Comparison of ENCODE assay signal across 8 mouse cellular contexts in genomic region chr19:6260428-6260827, GRCm38 (mm10). TPM values are rescaled to one million over a fixed set of nuclear protein-coding genes. Genes with fewer than 3 reads are reported as not detected.
DNase-seq lines count a peak whose midpoint lies in the region; ATAC-seq and TF ChIP-seq lines count a peak whose summit lies in the region.

No protein-coding gene starts in this region.

- TF ChIP-seq CTCF in heart, adult 2 months (IDR thresholded peaks at IDR 0.05), result peak; percentile 59
- peak; percentile 54; the same call in 1 of the 2 replicates for TF ChIP-seq CTCF in thymus, adult 2 months (IDR thresholded peaks at IDR 0.05; ENCODE audit: borderline replicate concordance, control insufficient read depth, extremely low read depth, insufficient read depth, low read length, poor library complexity)

- H3K4me2 ChIP-seq in neural tube, embryonic 15.5 days, result no peak overlapping the region

- H3K4me1 ChIP-seq in heart, adult 2 months (ENCODE audit: control insufficient read depth, insufficient read depth, low read length), result no peaks in the 10 kb centered on the region
- no peaks in the 10 kb centered on the region for H3K4me1 ChIP-seq in thymus, adult 2 months (replicated peaks; ENCODE audit: control insufficient read depth, insufficient read depth, low read length)
- H3K4me1 ChIP-seq in limb, embryonic 10.5 days, result peaks cover 13% of the 10 kb centered on the region; the same call in 1 of the 2 replicates
- no peaks in the 10 kb centered on the region for H3K4me1 ChIP-seq in neural tube, embryonic 15.5 days

- no peak for TF ChIP-seq POLR2A in heart, adult 2 months (IDR thresholded peaks at IDR 0.05; ENCODE audit: insufficient read depth, low read depth, low read length)
- TF ChIP-seq POLR2A in thymus, adult 2 months (IDR thresholded peaks at IDR 0.05; ENCODE audit: control insufficient read depth, extremely low read depth, insufficient read depth, low read length, poor library complexity), result no peak

- H3K9me3 ChIP-seq in limb, embryonic 10.5 days (replicated peaks), result no peaks in the 10 kb centered on the region
- no peaks in the 10 kb centered on the region for H3K9me3 ChIP-seq in neural tube, embryonic 15.5 days (replicated peaks)

- H3K36me3 ChIP-seq in heart, adult 2 months (ENCODE audit: control insufficient read depth, insufficient read depth, low read length), result no peaks in the 10 kb centered on the region
- H3K36me3 ChIP-seq in thymus, adult 2 months (ENCODE audit: control insufficient read depth, insufficient read depth, low read length), result peaks cover 23% of the 10 kb centered on the region
- H3K36me3 ChIP-seq in limb, embryonic 10.5 days, result peaks cover 72% of the 10 kb centered on the region
- H3K36me3 ChIP-seq in neural tube, embryonic 15.5 days, result peaks cover 69% of the 10 kb centered on the region

- ATAC-seq in neural tube, embryonic 15.5 days (ENCODE audit: low FRiP score), result no peak; the same call in 1 of the 2 replicates

- H3K4me3 ChIP-seq in heart, adult 2 months, result no peak overlapping the region
- H3K4me3 ChIP-seq in thymus, adult 2 months (ENCODE audit: control insufficient read depth, insufficient read depth, low read length), result no peak overlapping the region
- H3K4me3 ChIP-seq in limb, embryonic 10.5 days, result no peak overlapping the region
- H3K4me3 ChIP-seq in neural tube, embryonic 15.5 days (replicated peaks), result no peak overlapping the region

- 79% methylated on average over 2 of the region's 2 CpGs for WGBS in heart, adult 2 months
- whole genome bisulfite sequencing in thymus, adult 2 months, result 76% methylated on average over 2 of the region's 2 CpGs
- 78% methylated on average over 2 of the region's 2 CpGs for WGBS in limb, embryonic 10.5 days
- WGBS in neural tube, embryonic 15.5 days, result 78% methylated on average over 2 of the region's 2 CpGs

- no peak for TF ChIP-seq EP300 in heart, adult 2 months (IDR thresholded peaks at IDR 0.05; ENCODE audit: insufficient read depth, low read depth, low read length)

- no peak for DNase-seq in heart, adult 2 months
- DNase-seq in heart, adult 11 months, result no peak
- DNase-seq in thymus, adult 2 months, result peak; percentile 49
- DNase-seq in thymus, adult 18-20 months, result no peak
- peak; percentile 40 for DNase-seq in limb, embryonic 10.5 days (ENCODE audit: low spot score)
- peak; percentile 63 for DNase-seq in thymus, postnatal 4 days
- DNase-seq in frontal cortex, postnatal 36 days (ENCODE audit: low spot score in 2 of 2), result no peak

- no peak overlapping the region for H3K9ac ChIP-seq in heart, adult 2 months (ENCODE audit: low read depth, low read length)
- H3K9ac ChIP-seq in neural tube, embryonic 15.5 days (replicated peaks), result no peak overlapping the region

- no peaks in the 10 kb centered on the region for H3K27me3 ChIP-seq in heart, adult 2 months (ENCODE audit: control insufficient read depth, insufficient read depth, low read length)
- H3K27me3 ChIP-seq in thymus, adult 2 months (ENCODE audit: control insufficient read depth, insufficient read depth, low read length), result no peaks in the 10 kb centered on the region
- H3K27me3 ChIP-seq in limb, embryonic 10.5 days (ENCODE audit: low read depth, poor library complexity, severe bottlenecking), result no peaks in the 10 kb centered on the region
- H3K27me3 ChIP-seq in neural tube, embryonic 15.5 days (replicated peaks), result no peaks in the 10 kb centered on the region

- no peak overlapping the region for H3K27ac ChIP-seq in heart, adult 2 months
- H3K27ac ChIP-seq in thymus, adult 2 months (ENCODE audit: control insufficient read depth, insufficient read depth, low read length), result no peak overlapping the region
- 0 out of 2 replicates have a peak overlapping the region, but pooled peaks have one; percentile 9 for H3K27ac ChIP-seq in limb, embryonic 10.5 days
- H3K27ac ChIP-seq in neural tube, embryonic 15.5 days (replicated peaks), result no peak overlapping the region

- no peaks in the 10 kb centered on the region for H3K79me2 ChIP-seq in heart, adult 2 months (replicated peaks; ENCODE audit: control insufficient read depth, insufficient read depth, low read length)

- intact Hi-C loops in heart, adult 2 months (cut with DNase I), result no loop called here

RNA-seq across cellular contexts. Expression of gene Ehd1, which starts 16.1 kb away (rescaled TPM):
- 100 to 1,000 TPM in 1 of 2 experiments, 10 to 100 TPM in 1; 98.0 to 120 TPM for total RNA-seq in heart, adult 2 months (2021)
- 111 and 142 TPM in 2 replicates for polyA plus RNA-seq in heart, adult 2 months (2012; rRNA removed)
- polyA plus RNA-seq in thymus, adult 2 months (2012; rRNA removed), result 141 and 159 TPM in 2 replicates
- 72.5 and 74.9 TPM in 2 replicates for polyA plus RNA-seq in limb, embryonic 10.5 days (2016; fragmentation: Nextera tagmentation; extraction: Ambion mirVana)
- 80.6 and 87.7 TPM in 2 replicates for polyA plus RNA-seq in neural tube, embryonic 15.5 days (2015; fragmentation: Nextera tagmentation; extraction: Ambion mirVana)

RNA-seq across cellular contexts. Expression of gene Atg2a, which starts 19.0 kb away (rescaled TPM):
- total RNA-seq in heart, adult 2 months (2021), result 10 to 100 TPM; 20.5 to 24.5 TPM
- polyA plus RNA-seq in heart, adult 2 months (2012; rRNA removed), result 26.3 and 26.7 TPM in 2 replicates
- 82.4 and 90.3 TPM in 2 replicates for polyA plus RNA-seq in thymus, adult 2 months (2012; rRNA removed)
- polyA plus RNA-seq in limb, embryonic 10.5 days (2016; fragmentation: Nextera tagmentation; extraction: Ambion mirVana), result 11.4 and 13.0 TPM in 2 replicates
- polyA plus RNA-seq in neural tube, embryonic 15.5 days (2015; fragmentation: Nextera tagmentation; extraction: Ambion mirVana), result 12.5 and 12.9 TPM in 2 replicates

RNA-seq across cellular contexts. Expression of gene Ppp2r5b, which starts 24.8 kb away (rescaled TPM):
- total RNA-seq in heart, adult 2 months (2021), result 10 to 100 TPM; 34.8 to 35.1 TPM
- polyA plus RNA-seq in heart, adult 2 months (2012; rRNA removed), result 36.8 and 40.6 TPM in 2 replicates
- 54.6 and 56.1 TPM in 2 replicates for polyA plus RNA-seq in thymus, adult 2 months (2012; rRNA removed)
- 16.6 and 17.2 TPM in 2 replicates for polyA plus RNA-seq in limb, embryonic 10.5 days (2016; fragmentation: Nextera tagmentation; extraction: Ambion mirVana)
- 127 and 156 TPM in 2 replicates for polyA plus RNA-seq in neural tube, embryonic 15.5 days (2015; fragmentation: Nextera tagmentation; extraction: Ambion mirVana)

RNA-seq across cellular contexts. Expression of gene Gpha2, which starts 34.2 kb away (rescaled TPM):
- not detected for total RNA-seq in heart, adult 2 months (2021)
- 0.27 TPM in 1 of 2 replicates, not detected in the other for polyA plus RNA-seq in heart, adult 2 months (2012; rRNA removed)
- polyA plus RNA-seq in thymus, adult 2 months (2012; rRNA removed), result 5.2 and 8.9 TPM in 2 replicates
- 0.97 and 2.1 TPM in 2 replicates for polyA plus RNA-seq in limb, embryonic 10.5 days (2016; fragmentation: Nextera tagmentation; extraction: Ambion mirVana)
- polyA plus RNA-seq in neural tube, embryonic 15.5 days (2015; fragmentation: Nextera tagmentation; extraction: Ambion mirVana), result 0.75 TPM in 1 of 2 replicates, not detected in the other

RNA-seq across cellular contexts. Expression of gene Cdc42bpg, which starts 45.8 kb away (rescaled TPM):
- total RNA-seq in heart, adult 2 months (2021), result 10 to 100 TPM; 11.7 to 13.9 TPM
- 7.0 and 7.7 TPM in 2 replicates for polyA plus RNA-seq in heart, adult 2 months (2012; rRNA removed)
- 12.8 and 12.9 TPM in 2 replicates for polyA plus RNA-seq in thymus, adult 2 months (2012; rRNA removed)
- polyA plus RNA-seq in limb, embryonic 10.5 days (2016; fragmentation: Nextera tagmentation; extraction: Ambion mirVana), result 0.15 and 0.38 TPM in 2 replicates
- 0.33 and 0.36 TPM in 2 replicates for polyA plus RNA-seq in neural tube, embryonic 15.5 days (2015; fragmentation: Nextera tagmentation; extraction: Ambion mirVana)

Comparison
In these comparisons a context has a peak if more than half of its experiments do, and no peak if none do; other contexts are left out.
1. DNase-seq: peak in thymus, adult 2 months (single experiment), limb, embryonic 10.5 days (single experiment) and thymus, postnatal 4 days (single experiment); none in heart, adult 2 months (0 of 2), heart, adult 11 months (single experiment), thymus, adult 18-20 months (0 of 2) and frontal cortex, postnatal 36 days (0 of 2).